Mouse (Mus musculus): ENCODE data around the gene Kcnk3. TPM values are rescaled to one million over a fixed set of nuclear protein-coding genes. Genes with fewer than 3 reads are reported as not detected.

Kcnk3 gene
- total RNA-seq, 2 experiments from 2014 or later: not detected

GRCm38 (mm10) chr5:30611689-30612088, 23.7 kb downstream of the Kcnk3 start:
- no peak for ATAC-seq (ENCODE audit: poor library complexity, severe bottlenecking)

- ATAC-seq (ENCODE audit: poor library complexity, severe bottlenecking): no peak
These were observed 24.6 kb downstream of the Kcnk3 start for GRCm38 (mm10) chr5:30612575-30612974.

GRCm38 (mm10) chr5:30613242-30613641, 25.3 kb downstream of the Kcnk3 start:
- no peak for ATAC-seq (ENCODE audit: poor library complexity, severe bottlenecking)

GRCm38 (mm10) chr5:30614221-30614620, 26.3 kb downstream of the Kcnk3 start:
- ATAC-seq (ENCODE audit: poor library complexity, severe bottlenecking): no peak

- ATAC-seq (ENCODE audit: poor library complexity, severe bottlenecking): no peak
These were observed 27.4 kb downstream of the Kcnk3 start for GRCm38 (mm10) chr5:30615416-30615815.

GRCm38 (mm10) chr5:30615819-30616218, 27.8 kb downstream of the Kcnk3 start:
- no peak for ATAC-seq (ENCODE audit: poor library complexity, severe bottlenecking)

GRCm38 (mm10) chr5:30616644-30617043, 28.7 kb downstream of the Kcnk3 start:
- no peak for ATAC-seq (ENCODE audit: poor library complexity, severe bottlenecking)

- ATAC-seq (ENCODE audit: poor library complexity, severe bottlenecking): no peak
These were observed 29.4 kb downstream of the Kcnk3 start for GRCm38 (mm10) chr5:30617357-30617756.

- no peak for ATAC-seq (ENCODE audit: poor library complexity, severe bottlenecking)
These were observed 29.9 kb downstream of the Kcnk3 start for GRCm38 (mm10) chr5:30617851-30618250.

- no peak for ATAC-seq (ENCODE audit: poor library complexity, severe bottlenecking)
These were observed 30.5 kb downstream of the Kcnk3 start for GRCm38 (mm10) chr5:30618376-30619003.

- ATAC-seq (ENCODE audit: poor library complexity, severe bottlenecking): no peak
These were observed 31.2 kb downstream of the Kcnk3 start for GRCm38 (mm10) chr5:30619211-30619610.

GRCm38 (mm10) chr5:30620567-30620966, 32.6 kb downstream of the Kcnk3 start:
- no peak for ATAC-seq (ENCODE audit: poor library complexity, severe bottlenecking)

GRCm38 (mm10) chr5:30621211-30621790, 33.3 kb downstream of the Kcnk3 start:
- no peak for ATAC-seq (ENCODE audit: poor library complexity, severe bottlenecking)

GRCm38 (mm10) chr5:30621844-30622176, 33.8 kb downstream of the Kcnk3 start:
- ATAC-seq (ENCODE audit: poor library complexity, severe bottlenecking): no peak

GRCm38 (mm10) chr5:30622177-30622840, 34.3 kb downstream of the Kcnk3 start:
- ATAC-seq (ENCODE audit: poor library complexity, severe bottlenecking): peak; percentile 64

- ATAC-seq (ENCODE audit: poor library complexity, severe bottlenecking): no peak
These were observed 34.8 kb downstream of the Kcnk3 start for GRCm38 (mm10) chr5:30622841-30623185.

- no peak for ATAC-seq (ENCODE audit: poor library complexity, severe bottlenecking)
These were observed 35.4 kb downstream of the Kcnk3 start for GRCm38 (mm10) chr5:30623380-30623779.

GRCm38 (mm10) chr5:30624311-30624710, 36.3 kb downstream of the Kcnk3 start:
- ATAC-seq (ENCODE audit: poor library complexity, severe bottlenecking): no peak

- no peak for ATAC-seq (ENCODE audit: poor library complexity, severe bottlenecking)
These were observed 36.9 kb downstream of the Kcnk3 start for GRCm38 (mm10) chr5:30624908-30625307.

- no peak for ATAC-seq (ENCODE audit: poor library complexity, severe bottlenecking)
These were observed 37.4 kb downstream of the Kcnk3 start for GRCm38 (mm10) chr5:30625379-30625778.

GRCm38 (mm10) chr5:30626331-30627105, 38.5 kb downstream of the Kcnk3 start:
- ATAC-seq (ENCODE audit: poor library complexity, severe bottlenecking): no peak

- no peak for ATAC-seq (ENCODE audit: poor library complexity, severe bottlenecking)
These were observed 40.5 kb downstream of the Kcnk3 start for GRCm38 (mm10) chr5:30628511-30628910.
